Mouse (Mus musculus) A20 (cell line): ENCODE results near the gene Kif17.

Experiments
- DNase-seq: peaks from one replicate; pipeline ENCODE4 v3.0.0-alpha.2; 2011; ENCODE audit warnings: low read depth, low spot score

The Kif17 gene

GRCm38 (mm10) chr4:138250088-138250960 is at the start of gene Kif17, which contains the start of gene Sh2d5:
Gene Kif17, plus strand, starts transcription at chr4:138250435.
Gene Sh2d5, plus strand, starts transcription at chr4:138250403.
- peak; percentile 95 for DNase-seq

GRCm38 (mm10) chr4:138200769-138201168 is 49.5 kb upstream of the Kif17 start:
- no peak for DNase-seq

- DNase-seq = no peak
These were observed 48.5 kb upstream of the Kif17 start for GRCm38 (mm10) chr4:138201696-138202095.

GRCm38 (mm10) chr4:138210116-138210515 is 40.1 kb upstream of the Kif17 start:
- no peak for DNase-seq

- no peak for DNase-seq
These were observed 36.4 kb upstream of the Kif17 start for GRCm38 (mm10) chr4:138213861-138214260.

GRCm38 (mm10) chr4:138215671-138216199 is 34.5 kb upstream of the Kif17 start:
- no peak for DNase-seq

GRCm38 (mm10) chr4:138216200-138216890 is 33.9 kb upstream of the Kif17 start, which contains the start of gene Hp1bp3:
Gene Hp1bp3, plus strand, starts transcription at chr4:138216296.
- peak; percentile 89 for DNase-seq

- peak; percentile 98 for DNase-seq
These were observed 33.3 kb upstream of the Kif17 start for GRCm38 (mm10) chr4:138216891-138217392.

- no peak for DNase-seq
These were observed 32.8 kb upstream of the Kif17 start for GRCm38 (mm10) chr4:138217441-138217840.

GRCm38 (mm10) chr4:138217951-138218685 is 32.1 kb upstream of the Kif17 start:
- DNase-seq = peak; percentile 40

GRCm38 (mm10) chr4:138219331-138219730 is 30.9 kb upstream of the Kif17 start:
- DNase-seq = no peak

GRCm38 (mm10) chr4:138220761-138221160 is 29.5 kb upstream of the Kif17 start:
- DNase-seq = no peak

- DNase-seq = no peak
These were observed 28.8 kb upstream of the Kif17 start for GRCm38 (mm10) chr4:138221406-138221805.

- DNase-seq = no peak
These were observed 27.8 kb upstream of the Kif17 start for GRCm38 (mm10) chr4:138222396-138222795.

GRCm38 (mm10) chr4:138223623-138224022 is 26.6 kb upstream of the Kif17 start:
- DNase-seq = no peak

- no peak for DNase-seq
These were observed 3.2 kb upstream of the Kif17 start for GRCm38 (mm10) chr4:138246756-138247665.

GRCm38 (mm10) chr4:138251819-138252218 is 1.6 kb downstream of the Kif17 start:
- DNase-seq = peak; percentile 49

GRCm38 (mm10) chr4:138252231-138252630 is 2.0 kb downstream of the Kif17 start:
- DNase-seq = no peak

GRCm38 (mm10) chr4:138257116-138257687 is 7.0 kb downstream of the Kif17 start:
- no peak for DNase-seq

GRCm38 (mm10) chr4:138258663-138259062 is 8.4 kb downstream of the Kif17 start:
- no peak for DNase-seq
